Mouse (Mus musculus): Measurements from ENCODE around the gene Aimp1. TPM values are rescaled to one million over a fixed set of nuclear protein-coding genes. Genes with fewer than 3 reads are reported as not detected.

Gene Aimp1
- polyA plus RNA-seq, 1 experiment from 2014 or later, result 58.7 TPM

DNA sequence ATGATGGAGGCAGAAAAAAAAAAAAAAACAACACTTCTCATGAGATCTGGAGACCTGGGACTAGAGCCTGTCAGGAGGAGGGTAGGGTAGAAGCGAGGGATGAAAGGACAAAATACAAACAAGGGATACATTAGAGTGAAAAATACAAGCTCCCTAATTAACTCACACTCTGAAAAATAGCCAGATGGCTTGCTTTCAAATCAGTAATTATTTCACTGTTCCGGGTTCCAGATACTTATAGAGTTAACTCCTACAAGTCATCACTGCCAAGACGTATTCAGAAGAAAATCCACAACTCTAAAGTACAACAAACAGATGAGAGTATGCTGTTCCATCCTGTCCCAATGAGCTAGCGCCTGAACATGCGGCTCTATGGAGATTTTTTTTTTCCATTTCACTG is 34.0 kb downstream of the Aimp1 start:
- 64% methylated on average over 5 of the region's 5 CpGs for WGBS
- Histone ChIP-seq H3K4me2 (no peak overlapping the region), H3K27me3 (no peaks in the 10 kb centered on the region), H3K4me3 (no peak overlapping the region), H3K9me3 (no peaks in the 10 kb centered on the region), H3K36me3 (no peaks in the 10 kb centered on the region), H3K9ac (no peak overlapping the region), H3K4me1 (no peaks in the 10 kb centered on the region), H3K27ac (no peak overlapping the region)
- no peak for ATAC-seq (ENCODE audit: borderline replicate concordance, extremely low read depth, low FRiP score, low TSS enrichment)

GRCm38 (mm10) chr3:132649368-132649767 is 34.8 kb downstream of the Aimp1 start:
- Histone ChIP-seq H3K9me3 (no peaks in the 10 kb centered on the region), H3K4me2 (no peak overlapping the region), H3K4me3 (no peak overlapping the region), H3K4me1 (no peaks in the 10 kb centered on the region), H3K9ac (no peak overlapping the region), H3K27me3 (no peaks in the 10 kb centered on the region), H3K27ac (no peak overlapping the region), H3K36me3 (no peaks in the 10 kb centered on the region)
- 80% methylated on average over 7 of the region's 7 CpGs for WGBS
- no peak for ATAC-seq (ENCODE audit: borderline replicate concordance, extremely low read depth, low FRiP score, low TSS enrichment)

DNA sequence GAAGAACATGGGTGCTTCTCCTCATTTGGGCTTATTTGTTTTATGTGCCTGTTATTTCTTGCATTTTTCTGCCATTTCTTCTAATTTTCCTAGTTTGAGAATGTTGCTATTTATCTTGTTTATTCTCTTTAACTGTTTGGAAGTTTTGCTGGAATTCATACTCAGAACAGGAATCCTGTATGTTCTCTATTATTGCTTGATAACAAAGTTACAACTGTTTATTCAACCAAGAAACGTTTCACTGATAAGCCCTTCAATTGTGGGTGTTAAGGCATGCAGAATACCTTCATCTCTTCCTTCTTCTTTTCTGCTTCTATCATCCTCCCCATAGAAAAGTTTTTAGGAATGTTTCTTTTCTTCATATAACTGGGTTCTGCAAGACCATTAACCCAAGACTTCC is 37.4 kb downstream of the Aimp1 start:
- H3K27me3 ChIP-seq, result no peaks in the 10 kb centered on the region
- no peaks in the 10 kb centered on the region for H3K9me3 ChIP-seq
- no peak overlapping the region for H3K9ac ChIP-seq
- H3K27ac ChIP-seq, result no peak overlapping the region
- H3K4me1 ChIP-seq, result no peaks in the 10 kb centered on the region
- H3K4me2 ChIP-seq, result no peak overlapping the region
- no peak overlapping the region for H3K4me3 ChIP-seq
- 15% methylated on average over 1 of the region's 1 CpGs for WGBS
- no peaks in the 10 kb centered on the region for H3K36me3 ChIP-seq
- ATAC-seq (ENCODE audit: borderline replicate concordance, extremely low read depth, low FRiP score, low TSS enrichment), result no peak

- H3K27me3 ChIP-seq, result no peaks in the 10 kb centered on the region
- no peak for ATAC-seq (ENCODE audit: borderline replicate concordance, extremely low read depth, low FRiP score, low TSS enrichment)
Observed at GRCm38 (mm10) chr3:132644071-132644470, 40.1 kb downstream of the Aimp1 start.

DNA sequence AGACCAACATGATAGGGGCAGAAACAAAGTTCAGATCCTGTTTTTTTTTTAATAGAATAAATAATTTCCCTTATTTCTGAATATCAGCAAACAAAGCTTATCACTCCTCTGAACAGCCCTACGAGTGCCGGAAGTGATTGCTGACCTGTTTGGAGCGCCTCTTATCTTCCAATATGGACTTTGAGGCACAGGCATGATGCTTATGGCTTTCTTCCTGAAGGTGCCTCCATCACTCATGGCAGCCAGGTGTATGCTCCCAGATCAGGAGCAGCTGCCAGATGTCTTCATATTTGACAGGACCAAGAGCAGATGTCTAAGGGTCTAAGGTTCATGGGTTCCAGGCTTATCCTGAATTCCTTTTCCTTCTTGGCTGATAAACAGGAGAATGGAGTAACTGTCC is 47.1 kb downstream of the Aimp1 start:
- Histone ChIP-seq H3K27me3 (no peaks in the 10 kb centered on the region), H3K36me3 (no peaks in the 10 kb centered on the region), H3K27ac (no peak overlapping the region), H3K4me3 (no peak overlapping the region), H3K4me2 (no peak overlapping the region), H3K4me1 (no peaks in the 10 kb centered on the region), H3K9ac (no peak overlapping the region), H3K9me3 (no peaks in the 10 kb centered on the region)
- no peak for ATAC-seq (ENCODE audit: borderline replicate concordance, extremely low read depth, low FRiP score, low TSS enrichment)
- WGBS, result 74% methylated on average over 3 of the region's 3 CpGs

More at GRCm38 (mm10) chr3:132644071-132644470, 40.1 kb downstream of the Aimp1 start:
- Histone ChIP-seq H3K4me3 (no peak overlapping the region), H3K27ac (no peak overlapping the region), H3K9me3 (no peaks in the 10 kb centered on the region), H3K4me1 (no peaks in the 10 kb centered on the region), H3K36me3 (no peaks in the 10 kb centered on the region), H3K9ac (no peak overlapping the region), H3K4me2 (no peak overlapping the region)
- WGBS, result 60% methylated on average over 4 of the region's 4 CpGs

DNA sequence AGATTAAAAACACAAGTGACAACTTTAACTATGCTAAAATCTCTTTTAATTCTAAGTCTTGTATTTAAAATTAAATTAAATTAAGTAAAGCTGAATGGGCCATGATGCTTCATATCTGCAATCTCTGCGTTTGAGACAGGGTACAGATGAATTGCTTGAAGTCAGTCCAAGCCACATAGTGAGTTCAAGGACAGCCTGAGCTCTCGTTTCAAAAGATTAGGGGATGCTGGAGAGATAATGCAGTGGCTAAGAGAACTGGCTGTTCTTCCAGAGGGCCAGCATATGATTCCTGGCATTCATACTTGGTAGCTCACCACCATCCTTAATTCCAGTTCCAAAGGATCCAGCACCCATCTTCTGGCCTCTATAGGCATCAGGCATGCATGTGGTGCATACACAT is 50.9 kb downstream of the Aimp1 start:
- Histone ChIP-seq H3K36me3 (no peaks in the 10 kb centered on the region), H3K27ac (no peak overlapping the region), H3K9ac (no peak overlapping the region), H3K4me3 (no peak overlapping the region), H3K27me3 (no peaks in the 10 kb centered on the region), H3K4me1 (no peaks in the 10 kb centered on the region), H3K9me3 (no peaks in the 10 kb centered on the region), H3K4me2 (no peak overlapping the region)
- 53% methylated on average over 2 of the region's 2 CpGs for WGBS
- no peak for ATAC-seq (ENCODE audit: borderline replicate concordance, extremely low read depth, low FRiP score, low TSS enrichment)

- no peak for ATAC-seq (ENCODE audit: borderline replicate concordance, extremely low read depth, low FRiP score, low TSS enrichment)
- no peaks in the 10 kb centered on the region for H3K36me3 ChIP-seq
- H3K4me3 ChIP-seq, result no peak within 1 kb of the TSS
- no peaks in the 10 kb centered on the region for H3K27me3 ChIP-seq
- H3K4me2 ChIP-seq, result no peak within 1 kb of the TSS
- 70% methylated on average over 11 of the region's 11 CpGs for WGBS
- no peak within 1 kb of the TSS for H3K27ac ChIP-seq
- no peak within 1 kb of the TSS for H3K9ac ChIP-seq
- no peaks in the 10 kb centered on the region for H3K9me3 ChIP-seq
- no peaks in the 10 kb centered on the region for H3K4me1 ChIP-seq
Observed at GRCm38 (mm10) chr3:132629601-132630239, 54.5 kb downstream of the Aimp1 start, which contains the start of gene Gimd1. TSS of gene Gimd1 (plus strand) at chr3:132629820.

DNA sequence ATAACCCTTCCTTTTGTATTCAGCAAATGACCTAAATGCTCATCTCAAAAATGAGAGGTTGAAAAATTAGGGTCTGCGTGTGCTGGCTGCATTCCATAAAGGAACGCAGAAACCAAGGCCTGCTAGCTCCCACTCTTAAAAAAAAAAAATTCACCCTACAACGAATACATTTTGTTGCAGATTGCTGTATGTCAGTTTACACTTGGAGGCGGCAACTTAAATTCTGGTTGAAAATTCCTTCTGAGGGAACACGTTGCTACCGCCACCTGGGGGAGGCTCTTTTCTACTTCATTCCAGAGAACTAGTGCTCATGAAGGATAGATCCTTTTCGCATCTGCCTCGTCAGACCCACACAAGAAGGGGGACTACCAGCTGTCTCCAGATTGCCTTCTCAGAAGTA is 55.4 kb downstream of the Aimp1 start:
- WGBS, result 24% methylated on average over 8 of the region's 8 CpGs
- Histone ChIP-seq H3K4me1 (no peaks in the 10 kb centered on the region), H3K36me3 (no peaks in the 10 kb centered on the region), H3K27ac (no peak overlapping the region), H3K9me3 (no peaks in the 10 kb centered on the region), H3K9ac (no peak overlapping the region), H3K4me2 (no peak overlapping the region), H3K4me3 (no peak overlapping the region), H3K27me3 (no peaks in the 10 kb centered on the region)
- ATAC-seq (ENCODE audit: borderline replicate concordance, extremely low read depth, low FRiP score, low TSS enrichment), result no peak

Other genes with a start within 250 kb of the Aimp1 start
- gene Gimd1, start 54.5 kb downstream of the Aimp1 start, polyA plus RNA-seq (2015; fragmentation: Nextera tagmentation; extraction: Ambion mirVana), result not detected in 2 replicates
- gene Tbck, start 226 bp downstream of the Aimp1 start, polyA plus RNA-seq (2015; fragmentation: Nextera tagmentation; extraction: Ambion mirVana), result 18.3 and 20.0 TPM in 2 replicates

Measured in lung, embryonic 15.5 days (tissue).